Mouse (Mus musculus): ENCODE results near the gene 1700109H08Rik. TPM values are rescaled to one million over a fixed set of nuclear protein-coding genes. Genes with fewer than 3 reads are reported as not detected.
A peak's percentile ranks its signal among the peaks of the same experiment; 100 is the strongest.
"Not testable (repeated sequence)": the region's sequence is repeated elsewhere in the genome, so short reads cannot be mapped to it uniquely, and the experiment has no call there.

1700109H08Rik gene
- total RNA-seq (2021) = 1 to 10 TPM; 4.7 to 4.9 TPM
- long read RNA-seq, partial matches to known transcripts = 0 of 1 reads
- long read RNA-seq, other reads (novel, unspliced or antisense) = 1 of 1 reads

GRCm38 (mm10) chr5:3571266-3571665 is at the start of gene 1700109H08Rik:
Gene 1700109H08Rik, plus strand, starts transcription at chr5:3571566.
- no peak for DNase-seq (ENCODE audit: low spot score in 2 of 2)

GRCm38 (mm10) chr5:3521741-3522140 is 49.6 kb upstream of the 1700109H08Rik start:
- DNase-seq (ENCODE audit: low spot score in 2 of 2) = peak in 1 of 2 experiments; percentile 30

- no peak for DNase-seq (ENCODE audit: low spot score in 2 of 2)
These were observed 48.5 kb upstream of the 1700109H08Rik start for GRCm38 (mm10) chr5:3522826-3523225.

GRCm38 (mm10) chr5:3527041-3527691 is 44.2 kb upstream of the 1700109H08Rik start:
- no peak for DNase-seq (ENCODE audit: low spot score in 2 of 2)

- no peak for DNase-seq (ENCODE audit: low spot score in 2 of 2)
These were observed 41.7 kb upstream of the 1700109H08Rik start for GRCm38 (mm10) chr5:3529585-3530189.

GRCm38 (mm10) chr5:3532048-3532447 is 39.3 kb upstream of the 1700109H08Rik start:
- not testable (repeated sequence) for DNase-seq (ENCODE audit: low spot score in 2 of 2)

GRCm38 (mm10) chr5:3536592-3537212 is 34.7 kb upstream of the 1700109H08Rik start:
- no peak for DNase-seq (ENCODE audit: low spot score in 2 of 2)

GRCm38 (mm10) chr5:3538505-3539472 is 32.6 kb upstream of the 1700109H08Rik start:
- no peak for DNase-seq (ENCODE audit: low spot score in 2 of 2)

GRCm38 (mm10) chr5:3541871-3542270 is 29.5 kb upstream of the 1700109H08Rik start:
- DNase-seq (ENCODE audit: low spot score in 2 of 2) = no peak

GRCm38 (mm10) chr5:3543629-3544479 is 27.5 kb upstream of the 1700109H08Rik start, which contains the start of gene Fam133b:
Gene Fam133b, plus strand, starts transcription at chr5:3543833.
- DNase-seq (ENCODE audit: low spot score in 2 of 2) = peak; percentile 94 to 97

GRCm38 (mm10) chr5:3544480-3544769 is 26.9 kb upstream of the 1700109H08Rik start:
- DNase-seq (ENCODE audit: low spot score in 2 of 2) = no peak

GRCm38 (mm10) chr5:3546226-3546625 is 25.1 kb upstream of the 1700109H08Rik start:
- peak in 1 of 2 experiments; percentile 32 for DNase-seq (ENCODE audit: low spot score in 2 of 2)

- no peak for DNase-seq (ENCODE audit: low spot score in 2 of 2)
These were observed 19.9 kb upstream of the 1700109H08Rik start for GRCm38 (mm10) chr5:3551481-3551880.

GRCm38 (mm10) chr5:3554198-3554597 is 17.2 kb upstream of the 1700109H08Rik start:
- no peak for DNase-seq (ENCODE audit: low spot score in 2 of 2)

GRCm38 (mm10) chr5:3574825-3575224 is 3.5 kb downstream of the 1700109H08Rik start:
- no peak for DNase-seq (ENCODE audit: low spot score in 2 of 2)

GRCm38 (mm10) chr5:3577939-3578338 is 6.6 kb downstream of the 1700109H08Rik start:
- DNase-seq (ENCODE audit: low spot score in 2 of 2) = no peak

- no peak for DNase-seq (ENCODE audit: low spot score in 2 of 2)
These were observed 7.7 kb downstream of the 1700109H08Rik start for GRCm38 (mm10) chr5:3579066-3579465.

GRCm38 (mm10) chr5:3595693-3596398 is 24.5 kb downstream of the 1700109H08Rik start, which contains the start of gene Pex1:
Gene Pex1, plus strand, starts transcription at chr5:3596066.
- DNase-seq (ENCODE audit: low spot score in 2 of 2) = peak; percentile 96 to 97

- peak; percentile 73 to 87 for DNase-seq (ENCODE audit: low spot score in 2 of 2)
These were observed 25.0 kb downstream of the 1700109H08Rik start, which contains the start of gene Rbm48 for GRCm38 (mm10) chr5:3596399-3596766. Gene Rbm48, minus strand, starts transcription at chr5:3596585.
